Mouse (Mus musculus): Measurements from ENCODE around the gene Olfr331.
A peak's percentile ranks its signal among the peaks of the same experiment; 100 is the strongest.
"Not testable (repeated sequence)": the region's sequence is repeated elsewhere in the genome, so short reads cannot be mapped to it uniquely, and the experiment has no call there.

Gene Olfr331

GRCm38 (mm10) chr11:58502472-58502871 is at the start of gene Olfr331:
Olfr331 (minus strand) TSS chr11:58502572.
- not testable (repeated sequence) for DNase-seq

GRCm38 (mm10) chr11:58546322-58546721 is 44.0 kb upstream of the Olfr331 start, which contains the start of gene Olfr329-ps:
Olfr329-ps (minus strand) TSS chr11:58546422.
- no peak for DNase-seq

DNA sequence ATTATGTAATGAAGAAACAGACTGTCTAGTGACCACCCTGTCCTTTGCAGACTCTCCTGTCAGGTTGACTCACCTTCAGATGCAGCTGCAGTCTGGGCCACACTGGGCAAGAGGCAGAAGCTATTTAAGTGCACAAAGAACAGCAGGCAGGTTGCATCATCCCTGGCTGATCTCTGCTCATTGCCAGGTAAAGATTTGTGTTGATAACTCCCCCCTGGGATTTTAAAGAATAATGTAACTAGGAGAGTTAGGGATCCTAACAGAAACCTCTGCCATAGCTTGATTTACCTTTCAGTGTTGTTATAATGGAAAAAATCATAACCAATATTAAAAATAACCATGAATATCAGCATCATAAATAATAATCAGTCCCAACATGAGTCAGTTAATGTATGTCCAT is 32.4 kb upstream of the Olfr331 start, which contains the start of gene Olfr330:
Gene Olfr330 (minus strand): TSS at position 101 of the 400 bp plus-strand sequence.
- not testable (repeated sequence) for DNase-seq

GRCm38 (mm10) chr11:58519756-58520155 is 17.4 kb upstream of the Olfr331 start:
- DNase-seq: peak in 1 of 2 experiments; percentile 8

GRCm38 (mm10) chr11:58518916-58519315 is 16.5 kb upstream of the Olfr331 start:
- DNase-seq: peak; percentile 41 to 54

DNA sequence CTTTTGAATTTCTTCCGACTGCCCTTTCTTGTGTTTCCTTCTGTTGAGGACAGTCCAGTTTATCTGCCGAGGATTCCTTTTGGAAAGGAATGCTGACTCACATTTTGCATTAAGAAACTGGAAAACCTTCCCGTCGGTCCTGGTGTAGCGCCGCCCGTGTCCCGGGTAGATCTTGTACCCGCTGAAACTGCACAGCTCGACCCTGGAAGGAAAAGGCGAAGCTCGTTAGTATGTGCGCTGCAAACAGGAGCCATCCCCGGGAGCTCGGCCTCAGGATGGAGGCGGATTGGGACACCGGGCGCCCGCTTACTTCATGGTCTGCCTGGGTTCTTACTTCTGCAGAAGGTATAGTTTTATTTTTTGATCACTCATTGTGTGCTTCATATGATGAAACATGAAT is 6.7 kb upstream of the Olfr331 start:
- not testable (repeated sequence) for DNase-seq

DNA sequence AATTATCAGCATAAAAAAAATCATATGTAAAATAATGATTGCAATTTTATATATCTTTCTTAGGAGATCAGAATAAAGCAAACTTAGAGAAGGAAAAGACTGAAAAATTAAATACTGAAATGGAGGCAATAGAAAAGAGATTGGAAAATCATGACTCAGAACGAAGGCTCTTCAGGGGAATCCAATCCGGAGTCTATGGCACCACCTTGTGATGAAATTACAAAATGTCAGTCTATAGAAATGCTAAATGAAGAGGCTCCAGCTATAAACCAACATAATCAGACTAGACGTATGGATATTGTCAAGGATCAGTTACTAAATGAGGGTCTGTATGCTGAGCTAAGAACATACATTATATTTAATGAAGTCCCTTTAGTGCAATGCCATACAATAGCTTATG is 3.1 kb downstream of the Olfr331 start:
- DNase-seq: no peak

DNA sequence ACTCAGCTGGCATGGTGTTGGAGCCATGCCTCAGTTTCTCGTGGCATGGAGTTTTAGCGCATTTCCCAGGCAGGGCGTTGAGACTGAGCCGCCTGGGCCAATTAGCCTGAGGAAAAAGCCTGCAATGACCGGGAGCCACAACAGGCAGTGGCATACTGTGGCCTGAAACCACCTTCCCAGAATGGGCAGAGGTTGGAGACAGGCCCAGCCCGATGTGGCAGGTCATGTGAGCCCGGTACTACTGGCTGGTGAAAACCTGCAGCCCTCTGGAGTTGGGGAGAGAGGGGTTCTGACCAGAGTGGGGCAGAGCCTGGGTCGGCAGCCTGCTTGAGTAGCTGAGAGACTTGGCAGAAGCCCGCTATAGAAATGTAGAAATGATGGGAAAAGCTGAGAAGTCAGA is 3.6 kb downstream of the Olfr331 start:
- no peak for DNase-seq

DNA sequence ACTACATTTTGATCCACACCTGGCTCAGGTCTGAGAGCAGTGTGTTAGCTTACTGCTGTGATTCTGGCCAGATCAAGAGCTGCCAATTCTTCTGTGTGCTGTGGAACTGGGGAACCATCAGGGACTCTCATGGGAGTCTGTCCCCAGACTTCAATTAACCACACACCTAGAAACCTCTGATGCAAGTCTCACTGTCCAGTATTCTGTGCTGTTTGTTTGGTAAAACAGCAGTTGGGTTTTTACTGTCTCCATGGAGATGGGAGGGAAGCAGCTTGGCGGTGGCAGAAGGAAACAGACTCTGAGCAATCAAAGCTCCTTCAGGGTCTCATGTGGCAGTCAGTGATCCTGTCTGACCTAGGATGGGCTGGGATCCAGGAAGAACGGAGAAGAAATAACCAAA is 9.9 kb downstream of the Olfr331 start, which contains the start of gene Olfr332:
Gene Olfr332 (minus strand): TSS at position 101 of the 400 bp plus-strand sequence.
- DNase-seq: no peak

DNA sequence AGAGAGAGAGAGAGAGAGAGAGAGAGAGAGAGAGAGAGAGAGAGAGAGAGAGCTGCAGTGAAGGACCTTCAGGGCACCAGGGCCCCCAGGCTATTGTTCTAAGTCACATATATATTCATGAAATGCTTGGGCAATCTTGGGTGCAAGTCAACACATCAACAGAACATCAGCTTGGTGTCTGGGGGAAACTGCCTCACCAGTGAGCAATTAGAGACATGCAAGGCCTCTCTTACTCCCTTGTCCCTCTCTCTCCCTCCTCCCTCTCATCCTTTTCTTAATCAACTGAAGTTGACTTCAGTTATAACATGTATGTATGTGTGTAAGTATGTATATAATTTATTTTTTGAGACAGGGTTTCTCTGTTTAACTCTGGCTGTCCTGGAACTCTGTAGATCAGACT is 40.2 kb downstream of the Olfr331 start, which contains the start of gene Olfr30:
Gene Olfr30 (minus strand): TSS at position 101 of the 400 bp plus-strand sequence.
- DNase-seq: no peak

- DNase-seq: no peak
Observed at GRCm38 (mm10) chr11:58453592-58453991, 48.8 kb downstream of the Olfr331 start.

- DNase-seq: no peak
Observed at GRCm38 (mm10) chr11:58452759-58453158, 49.6 kb downstream of the Olfr331 start, which contains the start of gene Lypd9. Lypd9 (minus strand) TSS chr11:58452923.

Data from kidney, postnatal 36 days (tissue).